Mouse (Mus musculus) erythroblast, embryonic 14.5 days (primary cell): ENCODE measurements around the gene Trank1.

Source experiments
- GATA1 ChIP-seq: IDR thresholded peaks from 2 replicates; pipeline ENCODE4 v1.6.1; 2012; ENCODE audit warnings: low read length, inconsistent platforms, mixed read lengths
- TAL1 ChIP-seq: IDR thresholded peaks from 3 replicates; pipeline ENCODE4 v1.6.1; 2012; ENCODE audit warnings: low read length, inconsistent platforms, mixed read lengths

- TF ChIP-seq GATA1 (no peak), TAL1 (no peak)
Observed at GRCm38 (mm10) chr9:111372079-111372478, 60.5 kb downstream of the Trank1 start.
